Mouse (Mus musculus) thymus, adult 2 months (tissue): ENCODE data around the gene Gm49416.

Experiments used
- CTCF ChIP-seq: fragments of 200-500 bp; IDR thresholded peaks from 2 replicates; pipeline ENCODE4 v1.5.1; 2012; ENCODE audit warnings: mild to moderate bottlenecking, control low read depth, low read length, moderate library complexity, borderline replicate concordance; ENCODE audit not compliant: control insufficient read depth, poor library complexity, insufficient read depth; ENCODE audit errors: extremely low read depth
- POLR2A ChIP-seq: fragments of 200-500 bp; IDR thresholded peaks from 2 replicates; pipeline ENCODE4 v1.6.1; 2012; ENCODE audit warnings: mild to moderate bottlenecking, low read length, control low read depth, moderate library complexity; ENCODE audit not compliant: control insufficient read depth, poor library complexity, insufficient read depth; ENCODE audit errors: extremely low read depth

DNA sequence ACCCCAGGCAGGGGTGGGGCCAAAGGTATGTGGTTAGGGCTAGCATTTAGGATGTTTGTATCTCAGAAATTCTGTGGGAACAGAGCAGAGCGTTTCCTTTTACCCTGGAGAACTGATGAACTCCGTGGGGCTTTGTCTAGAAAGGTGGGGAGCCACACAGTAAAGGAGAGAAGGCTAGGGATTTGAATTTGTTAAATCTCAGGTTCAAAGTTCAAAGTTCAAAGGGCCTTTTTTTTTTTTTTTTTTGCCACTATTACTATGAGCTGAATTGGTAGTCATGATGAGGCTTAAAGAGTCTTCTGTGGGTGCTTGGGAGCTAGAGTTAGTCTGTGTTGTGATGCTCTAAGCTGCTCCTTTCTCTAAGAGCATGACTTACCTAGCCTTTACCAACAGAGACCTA is 48.0 kb downstream of the Gm49416 start:
- TF ChIP-seq POLR2A = no peak
- no peak for TF ChIP-seq CTCF
